Mouse (Mus musculus) urinary bladder, postnatal 25 days (tissue): ENCODE results near the gene Ier5l.

Experiments used
- DNase-seq: peaks from one replicate; pipeline ENCODE4 v3.0.0; 2022; ENCODE audit warnings: low spot score

The Ier5l gene

DNA sequence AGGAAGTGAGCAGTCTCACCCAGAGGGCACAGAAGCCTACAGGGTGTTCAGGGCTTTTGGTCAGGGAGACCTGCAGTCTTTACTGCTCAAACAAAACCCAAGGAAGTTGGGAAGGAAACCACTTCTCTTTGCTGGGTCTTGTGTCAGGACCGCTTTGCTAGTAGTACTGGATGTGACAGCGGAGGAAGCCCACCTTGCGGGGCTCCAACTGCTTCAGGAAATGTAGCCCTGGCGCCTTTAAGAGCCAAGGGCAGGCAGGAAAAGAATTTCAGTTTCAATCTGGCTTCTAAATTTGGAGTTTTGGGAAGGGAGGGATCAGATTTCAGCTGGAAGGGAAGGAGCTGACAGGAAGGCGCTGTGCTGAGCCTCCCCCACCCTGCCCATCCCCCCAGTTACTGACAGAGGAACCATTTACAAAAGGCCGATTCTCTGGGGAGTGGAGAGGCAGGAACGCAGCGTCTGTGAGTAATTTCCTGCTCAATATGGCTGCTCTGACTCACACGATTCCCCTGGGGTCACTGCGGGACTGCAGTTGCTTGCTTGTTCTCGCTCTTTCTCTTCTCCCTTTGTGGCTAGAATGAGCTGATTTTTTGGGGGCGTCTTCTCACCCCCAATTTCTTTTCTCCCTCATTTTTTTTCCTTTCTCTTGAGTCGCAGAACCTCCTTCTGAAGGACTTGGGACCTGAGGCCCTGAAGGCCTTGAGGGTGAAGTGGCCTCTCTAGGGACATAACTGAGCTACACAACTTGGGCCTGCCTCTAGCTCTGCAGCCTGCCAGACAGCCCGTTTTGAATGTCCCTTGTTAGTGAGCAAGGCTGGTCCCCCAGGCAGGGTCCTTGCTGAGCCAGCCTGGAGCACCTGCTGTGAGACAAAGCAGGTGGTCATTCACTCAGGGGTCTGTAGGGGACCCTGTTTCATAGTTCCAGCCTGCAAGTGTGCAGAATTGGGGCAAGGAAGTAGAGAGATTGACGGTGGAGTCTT is 32.2 kb downstream of the Ier5l start:
- DNase-seq = peak; percentile 55

DNA sequence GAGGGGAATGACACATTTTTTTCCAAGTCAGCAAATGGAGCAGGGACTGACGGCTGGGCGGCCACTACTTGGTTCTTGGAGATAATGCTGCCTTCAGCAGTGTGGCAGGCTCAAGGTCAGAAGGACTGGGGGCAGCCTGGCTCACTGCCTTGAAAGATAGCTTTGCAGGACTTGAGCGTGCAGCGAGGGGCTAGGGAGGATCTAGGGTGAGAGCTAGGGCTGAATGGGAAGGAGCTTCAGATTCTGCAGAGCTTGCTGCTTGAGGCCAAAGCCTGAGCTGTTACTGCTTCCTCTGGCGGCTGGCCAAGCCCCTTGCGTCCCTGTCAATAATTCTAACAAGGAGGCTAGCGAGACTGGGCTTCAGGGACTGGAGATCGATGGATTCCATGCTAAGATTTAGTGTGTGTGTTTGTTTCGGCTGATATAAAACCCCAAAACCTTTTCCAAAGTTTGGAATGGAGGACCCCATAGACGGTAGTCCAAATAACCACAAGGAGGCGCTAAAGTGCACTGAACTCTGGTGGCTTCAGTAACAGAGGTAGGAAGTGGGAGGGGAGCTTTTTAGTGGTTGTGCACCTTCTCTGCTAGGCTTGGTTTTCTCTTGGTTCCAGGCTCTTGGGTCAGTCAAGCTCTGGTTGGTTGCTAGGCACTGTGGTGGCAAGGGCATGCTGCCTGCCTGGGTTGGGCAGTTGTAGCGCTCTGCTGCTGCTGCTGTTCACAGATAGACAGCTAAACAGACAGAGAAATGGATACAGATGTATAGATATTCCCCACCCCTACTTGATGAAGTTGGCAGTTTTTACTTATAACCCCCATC is 33.1 kb downstream of the Ier5l start:
- peak; percentile 57 for DNase-seq

DNA sequence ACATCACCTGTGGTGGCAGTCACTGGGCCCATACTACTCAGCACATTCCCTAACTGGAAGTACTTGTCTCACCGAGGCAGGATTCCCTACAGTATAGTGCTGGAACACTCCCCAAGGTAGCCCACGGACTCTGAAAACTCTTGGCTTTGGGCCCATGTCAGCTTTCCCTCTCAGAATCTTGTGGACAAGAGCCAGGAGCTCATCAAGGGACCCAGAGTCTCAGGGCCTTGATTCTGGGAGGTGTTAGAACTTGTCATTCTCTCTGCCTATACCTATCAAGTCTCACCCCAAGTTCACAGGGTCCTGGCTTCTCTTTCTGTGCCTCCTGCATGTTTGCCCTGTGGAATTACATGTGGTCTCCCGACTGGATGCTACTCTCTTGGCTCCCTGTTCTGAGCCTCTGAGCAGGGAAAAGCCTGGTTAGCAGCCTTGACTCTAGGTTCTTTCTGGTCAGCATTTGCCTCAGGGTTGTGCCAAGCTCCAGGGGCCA is 33.8 kb downstream of the Ier5l start:
- no peak for DNase-seq

DNA sequence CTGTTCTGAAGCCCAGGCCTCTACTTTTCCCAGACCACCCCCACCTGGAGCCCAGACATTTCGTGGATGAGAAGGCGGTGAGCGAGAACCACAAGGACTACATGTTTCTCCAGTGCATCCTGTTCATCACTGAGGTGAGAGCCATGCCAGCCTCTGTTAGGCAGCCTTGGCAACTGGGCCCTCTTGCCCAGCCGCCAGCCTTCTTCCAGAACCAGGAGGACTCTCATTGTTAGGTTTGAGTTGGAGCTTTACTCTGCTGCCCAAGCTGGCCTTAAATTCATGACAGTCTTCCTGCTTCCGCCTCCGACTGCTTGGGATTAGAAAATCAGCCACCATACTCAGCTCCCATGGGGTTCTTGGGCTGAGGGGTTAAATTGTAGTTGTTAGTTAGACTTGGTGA is 34.4 kb downstream of the Ier5l start:
- no peak for DNase-seq

DNA sequence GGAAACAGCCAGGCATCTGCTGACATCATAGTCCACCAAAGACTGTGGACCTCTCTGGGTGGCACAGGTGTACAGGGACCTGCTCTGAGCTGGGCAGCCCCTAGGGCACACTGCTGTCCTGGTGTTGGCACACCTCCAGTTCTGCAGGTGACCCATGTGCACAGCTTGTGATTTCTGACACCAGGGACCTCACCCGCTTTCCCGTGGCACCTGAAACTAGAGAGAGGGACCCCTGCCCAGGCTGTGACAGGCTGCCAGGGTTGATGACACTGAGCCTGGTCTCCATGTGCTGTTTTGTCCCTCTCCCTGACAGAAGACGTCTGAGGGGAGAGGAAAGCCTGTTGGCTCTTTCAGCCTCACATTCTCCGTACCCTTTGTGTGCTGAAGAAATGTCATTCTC is 36.2 kb downstream of the Ier5l start:
- DNase-seq = no peak

DNA sequence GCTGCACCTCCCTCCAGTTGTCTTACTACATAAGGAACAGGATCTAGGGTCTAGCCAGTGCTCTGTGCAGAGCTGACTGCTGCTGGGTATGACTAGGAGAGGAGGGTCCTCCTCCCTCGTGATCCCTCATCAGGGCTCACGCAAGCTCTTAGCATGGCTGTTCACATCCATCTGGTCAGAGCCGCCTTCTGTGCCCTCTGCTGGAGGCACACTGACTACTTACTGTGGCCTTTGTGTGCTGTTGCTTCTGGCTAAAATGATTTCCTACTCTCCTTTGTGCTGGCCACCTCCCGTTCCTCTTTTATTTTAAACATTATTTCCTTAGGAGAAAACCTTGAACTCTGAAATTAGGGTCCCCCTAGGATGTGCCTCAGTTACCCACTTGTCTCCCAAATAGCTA is 37.2 kb downstream of the Ier5l start:
- DNase-seq = no peak

DNA sequence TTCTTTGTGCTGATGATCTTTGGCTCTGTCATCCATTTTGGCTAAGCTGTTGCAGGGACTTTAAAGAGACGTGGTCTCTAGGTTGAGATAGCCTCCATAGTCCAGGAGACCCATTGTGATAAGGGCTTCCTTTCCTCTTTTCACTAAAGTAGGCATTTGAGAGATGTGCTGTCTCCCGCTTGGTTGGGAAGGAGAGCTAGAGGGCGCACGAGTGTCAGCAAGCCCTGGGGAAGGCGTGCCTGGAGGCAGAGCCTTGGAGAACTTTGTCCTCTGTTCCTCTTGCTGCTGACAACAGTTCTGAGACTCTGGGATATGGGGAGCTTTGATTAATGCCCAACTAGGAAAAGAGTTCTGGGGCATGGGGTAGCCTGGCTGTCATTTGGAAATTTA is 37.9 kb downstream of the Ier5l start:
- DNase-seq = no peak

DNA sequence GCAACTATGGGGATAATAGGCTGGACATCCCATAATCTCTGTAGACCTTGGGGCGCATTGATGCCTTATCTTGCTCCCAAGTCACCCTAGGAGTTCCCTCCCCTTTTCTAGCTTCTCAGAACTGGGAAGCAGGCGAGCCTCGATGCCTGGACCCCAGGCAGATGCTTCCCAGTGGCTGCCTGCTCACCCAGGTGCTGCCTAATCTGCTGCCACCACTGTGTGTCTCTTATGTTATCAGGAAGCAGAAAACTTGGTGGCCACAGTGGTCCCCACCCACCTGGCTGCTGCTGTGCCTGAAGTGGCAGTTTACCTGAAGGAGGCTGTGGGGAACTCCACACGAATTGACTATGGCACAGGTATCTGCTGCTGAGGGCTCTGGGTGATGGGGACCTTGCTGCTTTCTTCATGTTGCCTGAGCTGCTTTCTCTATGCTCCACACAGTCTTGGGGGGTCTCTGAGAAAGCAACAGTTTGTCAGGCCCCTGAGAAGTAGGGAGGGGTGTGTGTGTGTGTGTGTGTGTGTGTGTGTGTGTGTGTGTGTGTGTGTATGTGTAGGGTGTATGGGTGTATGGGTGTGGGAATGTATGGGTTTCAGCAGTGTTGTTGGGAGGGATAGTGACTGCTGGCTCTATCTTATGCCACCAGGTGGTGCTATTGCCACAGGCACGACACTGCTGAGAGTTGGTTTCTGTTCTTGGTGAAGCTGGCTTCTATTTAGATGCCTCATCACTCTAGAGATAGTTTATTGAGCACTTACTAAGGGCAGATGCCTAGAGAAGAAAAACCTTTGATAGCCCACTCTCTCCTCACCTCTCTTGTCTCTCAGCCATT is 38.5 kb downstream of the Ier5l start:
- peak; percentile 59 for DNase-seq

DNA sequence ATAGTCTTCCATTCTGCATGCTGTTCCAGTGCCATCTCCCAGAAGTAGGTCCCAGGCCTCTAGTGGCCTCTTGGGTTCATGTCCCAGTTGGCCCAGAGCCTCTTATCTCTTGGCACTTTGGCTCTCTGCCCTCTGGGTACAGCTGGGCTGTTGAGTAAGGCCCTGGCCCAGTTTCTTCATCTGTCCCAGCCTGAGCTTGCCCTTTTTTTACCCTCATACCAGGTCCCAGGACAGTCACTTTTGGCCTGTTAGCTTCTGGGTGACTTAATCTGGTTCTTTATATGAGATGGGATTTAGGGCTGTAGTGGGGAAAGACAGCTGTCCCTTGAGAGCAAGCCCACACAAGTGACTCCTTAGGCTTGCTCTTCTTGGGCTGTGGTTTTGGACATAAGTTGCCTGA is 44.9 kb downstream of the Ier5l start:
- DNase-seq = no peak
